Mouse (Mus musculus) G1E (cell line): ENCODE results near the gene Tln1.

Source experiments
- CTCF ChIP-seq: IDR thresholded peaks from 2 replicates; pipeline ENCODE4 v1.5.1; 2012; ENCODE audit warnings: low read depth, low read length, inconsistent platforms, mixed read lengths
- TAL1 ChIP-seq: conservative IDR thresholded peaks from 2 replicates; pipeline ENCODE4 v1.6.1; 2012; ENCODE audit warnings: low read depth, low read length, inconsistent platforms, mixed read lengths

DNA sequence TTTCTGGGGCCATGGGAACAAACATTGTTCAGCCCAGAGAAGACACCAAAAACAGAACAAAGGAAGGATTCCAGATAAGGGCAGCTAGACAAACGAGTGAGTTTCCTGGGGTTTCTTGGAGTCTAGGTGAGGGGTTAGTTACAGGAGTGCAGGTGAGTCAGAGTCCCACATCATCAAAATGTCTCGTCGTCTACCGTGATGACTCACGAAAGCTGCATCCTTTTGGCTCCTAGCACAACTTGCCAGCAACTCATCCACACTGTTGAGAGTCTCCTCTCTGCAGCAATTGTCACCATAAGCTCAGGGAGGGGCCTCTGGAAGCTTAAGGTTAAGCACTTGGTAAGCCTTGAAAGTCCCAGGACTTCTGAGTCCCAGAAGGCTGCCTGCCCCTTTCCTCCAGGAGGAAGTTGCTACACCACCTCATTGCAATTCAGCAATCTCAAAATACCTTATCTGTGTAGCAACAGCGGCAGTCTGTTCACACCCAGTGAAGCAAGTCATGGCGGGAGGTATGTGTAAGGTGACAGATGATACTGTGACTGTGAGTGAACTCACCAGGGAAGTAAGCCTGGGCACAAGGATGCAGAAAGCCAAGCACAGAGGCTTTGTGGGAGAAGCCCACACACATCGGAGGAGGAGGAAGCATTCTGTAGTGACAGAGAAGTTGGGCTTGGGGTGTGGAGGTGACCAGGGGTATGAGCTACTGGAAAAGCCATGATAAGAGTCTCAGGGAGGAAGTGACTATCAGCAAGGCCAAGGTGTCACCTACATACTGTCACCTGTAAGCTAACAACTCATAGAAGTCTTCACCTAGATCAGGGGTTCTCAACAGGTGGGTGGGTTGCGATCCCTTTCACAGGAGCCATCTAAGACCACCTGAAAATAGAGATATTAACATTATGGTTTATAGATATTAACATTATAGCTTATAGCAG lies 42.5 kb upstream of the Tln1 start:
- TF ChIP-seq CTCF: no peak
- TF ChIP-seq TAL1: peak; percentile 63
